Mouse (Mus musculus) kidney, embryonic 14.5 days (tissue): ENCODE measurements around the gene Vps45. TPM values are rescaled to one million over a fixed set of nuclear protein-coding genes. Genes with fewer than 3 reads are reported as not detected.
A peak's percentile ranks its signal among the peaks of the same experiment; 100 is the strongest.

Source experiments
- ATAC-seq: fragments of 200-750 bp; cut with Nextera tagmentation; 2 replicates; pipeline ENCODE4 v1.8.0; 2017; ENCODE audit warnings: moderate number of reproducible peaks, mild to moderate bottlenecking, moderate TSS enrichment, moderate library complexity; ENCODE audit not compliant: low FRiP score, low TSS enrichment
- H3K27ac ChIP-seq: fragments of 300-500 bp; sonication (generic); 2 replicates; pipeline ENCODE4 v1.5.1; 2014; ENCODE audit warnings: low read depth, mild to moderate bottlenecking, low read length, moderate library complexity, mixed read lengths
- H3K27me3 ChIP-seq: fragments of 300-500 bp; sonication (generic); 2 replicates; pipeline ENCODE4 v1.6.1; 2014; ENCODE audit warnings: mild to moderate bottlenecking, low read length; ENCODE audit not compliant: control insufficient read depth, insufficient read depth
- H3K36me3 ChIP-seq: fragments of 300-500 bp; sonication (generic); 2 replicates; pipeline ENCODE4 v1.6.1; 2014; ENCODE audit warnings: low read length, mixed read lengths; ENCODE audit not compliant: control insufficient read depth, insufficient read depth
- H3K4me1 ChIP-seq: fragments of 300-500 bp; sonication (generic); 2 replicates; pipeline ENCODE4 v1.6.1; 2014; ENCODE audit warnings: low read length, mixed read lengths; ENCODE audit not compliant: control insufficient read depth, insufficient read depth
- H3K4me2 ChIP-seq: fragments of 300-500 bp; sonication (generic); replicated peaks from 2 replicates; pipeline ENCODE4 v1.6.1; 2014; ENCODE audit warnings: low read depth, mild to moderate bottlenecking, low read length
- H3K4me3 ChIP-seq: fragments of 300-500 bp; sonication (generic); 2 replicates; pipeline ENCODE4 v1.5.1; 2014; ENCODE audit warnings: mild to moderate bottlenecking, low read length
- H3K9ac ChIP-seq: fragments of 300-500 bp; sonication (generic); 2 replicates; pipeline ENCODE4 v1.6.1; 2014; ENCODE audit warnings: low read depth, mild to moderate bottlenecking, low read length, moderate library complexity
- H3K9me3 ChIP-seq: fragments of 300-500 bp; sonication (generic); 2 replicates; pipeline ENCODE4 v1.6.1; 2016; ENCODE audit warnings: low read length; ENCODE audit not compliant: control insufficient read depth
- WGBS: fragments of 180-500 bp; shearing (Covaris S2); extraction: QIAGEN DNeasy Blood & Tissue Kit; methylation state at CpG from one replicate; pipeline ENCODE4 v1.1.7; 2014; 5-methylcytosine and 5-hydroxymethylcytosine counted together
- polyA plus RNA-seq: library from polyadenylated mRNA; unstranded; fragments of >200 nt; fragmentation: Nextera tagmentation; extraction: Ambion mirVana; gene quantifications from 2 replicates; pipeline ENCODE4 v1.2.1, GENCODE M21; 2014

Gene Vps45
- polyA plus RNA-seq, 1 experiment from 2014 or later = 24.3 TPM

DNA sequence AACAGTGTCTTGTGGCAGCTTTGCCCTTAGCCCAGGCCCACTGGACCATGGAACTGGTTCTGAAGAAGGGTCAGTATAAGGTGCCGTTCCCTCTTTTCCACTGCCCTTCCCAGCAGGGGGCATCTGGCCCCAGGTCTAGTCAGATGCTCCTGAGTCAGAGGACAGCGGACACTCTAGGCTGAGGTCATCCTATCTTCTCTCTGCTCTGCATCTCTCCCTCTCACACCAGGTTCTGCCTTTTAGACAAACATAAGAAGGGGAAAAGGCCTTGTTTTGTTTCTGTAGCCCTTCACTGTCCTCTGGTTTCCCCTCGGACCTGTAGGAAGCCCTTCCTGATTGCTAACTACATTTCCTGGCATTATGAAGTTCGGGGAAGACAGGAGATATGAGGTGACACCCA, 64.4 kb downstream of the Vps45 start:
- Histone ChIP-seq H3K4me3 (peak overlapping the region; percentile 81), H3K4me1 (peaks cover 24% of the 10 kb centered on the region; the same call in 1 of the 2 replicates), H3K27me3 (no peaks in the 10 kb centered on the region), H3K27ac (peak overlapping the region; percentile 96), H3K4me2 (peak overlapping the region; percentile 59), H3K9me3 (no peaks in the 10 kb centered on the region), H3K36me3 (peaks cover 38% of the 10 kb centered on the region), H3K9ac (peak overlapping the region; percentile 96)
- ATAC-seq = no peak
- WGBS = 17% methylated on average over 4 of the region's 4 CpGs

DNA sequence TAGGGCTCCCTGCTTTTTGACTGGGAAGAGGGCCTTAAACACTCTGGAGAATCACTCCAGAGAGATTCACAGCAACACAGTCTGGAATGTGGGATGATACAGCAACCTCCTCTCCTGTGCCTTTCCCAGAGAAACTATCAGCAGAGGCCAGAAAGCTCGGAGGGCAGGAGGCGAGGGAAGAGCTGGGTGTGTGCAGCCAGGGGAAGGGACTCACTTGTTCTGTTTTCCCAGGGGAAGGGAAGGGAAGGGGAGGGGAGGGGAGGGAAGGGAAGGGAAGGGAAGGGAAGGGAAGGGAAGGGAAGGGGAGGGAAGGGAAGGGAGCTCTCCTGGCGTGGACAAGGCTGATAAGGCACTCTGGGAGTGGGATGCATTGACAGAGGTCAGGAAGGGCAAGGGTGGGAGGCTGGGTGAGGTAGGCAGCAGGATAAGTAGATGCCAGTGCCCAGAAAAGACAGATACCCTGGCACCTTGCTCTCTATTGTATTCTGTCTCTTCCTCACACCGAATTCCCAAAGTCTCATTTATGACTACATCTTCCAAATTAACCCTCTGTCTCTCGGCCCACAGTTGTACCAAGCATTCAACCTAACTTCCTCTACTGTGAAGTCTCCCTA, 65.2 kb downstream of the Vps45 start:
- Histone ChIP-seq H3K4me1 (peaks cover 24% of the 10 kb centered on the region; the same call in 1 of the 2 replicates), H3K4me3 (peak overlapping the region; percentile 81; the same call in 1 of the 2 replicates), H3K36me3 (peaks cover 46% of the 10 kb centered on the region), H3K4me2 (peak overlapping the region; percentile 59), H3K27me3 (no peaks in the 10 kb centered on the region), H3K9me3 (no peaks in the 10 kb centered on the region), H3K9ac (peak overlapping the region; percentile 96; the same call in 1 of the 2 replicates), H3K27ac (peak overlapping the region; percentile 96; the same call in 1 of the 2 replicates)
- ATAC-seq = no peak
- WGBS = 30% methylated on average over 5 of the region's 5 CpGs

DNA sequence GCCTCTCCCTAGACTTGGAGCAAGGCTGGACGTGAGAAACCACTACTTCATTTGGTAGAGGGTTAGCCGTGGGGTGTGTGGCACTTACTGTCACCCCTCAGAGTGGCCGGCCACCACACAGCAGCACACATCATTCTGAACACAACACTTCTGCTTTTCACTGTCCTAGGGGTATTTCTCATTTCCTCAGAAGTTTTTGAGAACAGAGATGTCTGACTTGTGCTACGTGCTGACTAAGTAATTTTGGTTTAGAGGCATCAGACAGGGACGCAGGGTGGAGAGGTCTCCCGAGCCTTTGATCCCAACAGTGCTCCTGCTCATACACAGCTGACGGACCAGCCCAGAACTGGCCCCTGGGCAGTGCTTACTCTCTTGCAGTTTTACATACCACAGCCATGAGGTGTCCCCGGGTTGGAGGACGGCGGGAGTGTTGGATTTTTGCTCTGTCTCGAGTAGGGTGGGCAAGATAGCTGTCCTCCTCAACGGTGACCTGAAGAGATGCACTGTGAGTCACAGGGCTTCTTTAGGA, 67.8 kb downstream of the Vps45 start:
- peaks cover 53% of the 10 kb centered on the region for H3K36me3 ChIP-seq
- H3K9me3 ChIP-seq = no peaks in the 10 kb centered on the region
- no peak overlapping the region for H3K4me3 ChIP-seq
- 84% methylated on average over 12 of the region's 12 CpGs for whole genome bisulfite sequencing
- peaks cover 30% of the 10 kb centered on the region for H3K4me1 ChIP-seq
- no peak for ATAC-seq
- peak overlapping the region; percentile 17; the same call in 1 of the 2 replicates for H3K27ac ChIP-seq
- H3K27me3 ChIP-seq = no peaks in the 10 kb centered on the region
- no peak overlapping the region for H3K9ac ChIP-seq
- no peak overlapping the region for H3K4me2 ChIP-seq

DNA sequence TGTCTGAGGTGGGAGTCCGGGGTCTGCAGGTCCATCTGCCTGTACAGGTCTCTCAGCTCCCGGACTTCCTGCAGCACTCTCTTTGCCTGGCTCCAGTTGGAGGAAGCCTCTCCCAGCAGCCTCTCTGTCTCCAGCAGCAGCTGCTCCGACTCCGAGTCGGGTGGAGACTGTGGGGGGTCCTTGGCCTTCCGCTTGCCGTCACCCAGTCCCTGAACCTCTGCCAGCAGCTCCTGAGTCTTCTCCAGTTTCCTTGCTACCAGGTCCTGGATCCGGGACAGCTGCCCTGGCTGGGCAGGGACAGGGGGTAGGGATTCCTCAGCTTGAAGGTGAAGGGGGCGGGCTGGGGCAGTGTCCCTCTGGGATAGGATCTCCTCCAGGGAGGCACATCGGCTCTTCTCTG, 69.3 kb downstream of the Vps45 start:
- WGBS = 61% methylated on average over 10 of the region's 10 CpGs
- Histone ChIP-seq H3K27me3 (no peaks in the 10 kb centered on the region), H3K9ac (0 out of 2 replicates have a peak overlapping the region, but pooled peaks have one; percentile 2), H3K4me2 (no peak overlapping the region), H3K27ac (peak overlapping the region; percentile 30; the same call in 1 of the 2 replicates), H3K4me1 (peaks cover 35% of the 10 kb centered on the region), H3K36me3 (peaks cover 53% of the 10 kb centered on the region), H3K4me3 (no peak overlapping the region), H3K9me3 (peaks cover 3% of the 10 kb centered on the region; the same call in 1 of the 2 replicates)
- no peak for ATAC-seq

DNA sequence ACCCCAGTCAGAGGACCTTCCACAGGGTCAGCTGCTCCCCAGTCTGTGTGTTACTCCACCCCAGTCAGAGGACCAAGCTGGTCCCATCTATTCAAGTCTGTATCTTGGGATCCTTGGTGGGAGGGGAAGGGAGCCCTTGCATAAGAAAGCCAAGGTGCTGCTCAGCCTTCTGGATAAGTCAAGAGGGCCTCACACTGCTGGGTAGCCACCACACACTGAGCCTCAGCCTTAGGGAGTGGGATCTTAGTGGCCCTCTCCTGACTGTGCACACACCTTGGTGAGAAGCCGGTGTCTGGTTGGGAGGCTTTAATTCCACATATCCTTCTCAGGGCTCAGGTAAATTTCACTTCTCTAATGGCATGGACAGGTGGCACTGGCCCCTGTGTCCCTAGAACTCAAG, 70.1 kb downstream of the Vps45 start:
- peaks cover 53% of the 10 kb centered on the region for H3K36me3 ChIP-seq
- no peak overlapping the region for H3K27ac ChIP-seq
- no peak for ATAC-seq

DNA sequence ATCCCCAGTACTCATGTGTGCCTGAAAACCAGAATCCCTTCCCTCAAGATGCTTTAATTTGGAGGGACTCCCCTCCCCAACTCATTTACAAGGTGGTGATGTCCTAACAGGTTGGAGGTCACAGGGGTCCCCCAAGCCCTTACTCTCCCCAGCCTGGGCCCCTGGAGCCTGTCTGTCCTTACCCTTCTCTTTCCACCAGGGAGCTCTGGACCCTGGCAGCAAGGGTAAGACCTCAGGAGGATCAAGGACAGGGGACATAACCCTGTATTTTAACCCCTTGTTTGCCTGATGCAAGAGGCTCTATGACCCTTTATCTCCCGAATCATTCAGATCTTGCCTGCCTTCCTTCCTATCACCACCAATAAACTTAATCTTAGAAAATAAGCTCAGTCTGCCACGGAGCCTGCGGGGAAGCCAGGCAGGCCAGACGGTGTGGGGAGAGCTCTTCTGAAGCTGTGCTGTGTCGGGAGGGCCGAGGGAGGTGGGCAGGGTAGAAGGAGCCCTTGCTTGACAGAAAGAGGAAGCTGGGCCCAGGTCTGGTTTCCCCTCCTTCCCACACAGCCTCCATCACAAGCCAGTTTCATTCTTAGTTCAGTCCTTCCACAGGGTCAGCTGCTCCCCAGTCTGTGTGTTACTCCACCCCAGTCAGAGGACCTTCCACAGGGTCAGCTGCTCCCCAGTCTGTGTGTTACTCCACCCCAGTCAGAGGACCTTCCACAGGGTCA, 70.7 kb downstream of the Vps45 start:
- Histone ChIP-seq H3K4me3 (no peak overlapping the region), H3K36me3 (peaks cover 49% of the 10 kb centered on the region), H3K9ac (no peak overlapping the region), H3K4me1 (peaks cover 22% of the 10 kb centered on the region), H3K9me3 (peaks cover 3% of the 10 kb centered on the region; the same call in 1 of the 2 replicates), H3K27ac (no peak overlapping the region), H3K4me2 (no peak overlapping the region), H3K27me3 (no peaks in the 10 kb centered on the region)
- WGBS = 75% methylated on average over 6 of the region's 6 CpGs
- no peak for ATAC-seq

More for the DNA sequence above, 70.1 kb downstream of the Vps45 start:
- Histone ChIP-seq H3K9me3 (peaks cover 3% of the 10 kb centered on the region; the same call in 1 of the 2 replicates), H3K4me3 (no peak overlapping the region), H3K4me2 (no peak overlapping the region), H3K27me3 (no peaks in the 10 kb centered on the region), H3K4me1 (peaks cover 27% of the 10 kb centered on the region), H3K9ac (no peak overlapping the region)
- 100% methylated on average over 1 of the region's 1 CpGs for WGBS

DNA sequence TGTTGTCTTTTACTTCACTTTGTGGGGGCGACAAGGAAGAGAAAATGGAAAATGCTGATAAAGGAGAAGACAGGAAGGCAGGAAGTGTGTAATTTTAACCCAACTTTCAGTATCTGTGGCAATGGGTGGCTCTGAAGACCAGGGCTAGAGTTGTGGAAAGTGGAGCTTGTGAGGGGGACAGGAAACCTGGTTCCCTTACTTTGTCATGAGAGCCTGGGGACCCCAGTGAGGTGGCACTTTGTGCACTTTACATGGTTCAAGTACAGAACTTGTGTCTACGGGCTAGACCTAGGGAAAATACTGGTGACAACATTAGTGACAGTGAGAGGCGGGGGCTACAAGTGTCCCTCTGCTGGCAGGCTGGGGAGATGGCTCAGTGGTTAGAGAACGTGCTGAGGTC, 71.3 kb downstream of the Vps45 start:
- no peak overlapping the region for H3K4me2 ChIP-seq
- peak overlapping the region; percentile 95; the same call in 1 of the 2 replicates for H3K27ac ChIP-seq
- peaks cover 22% of the 10 kb centered on the region for H3K4me1 ChIP-seq
- H3K4me3 ChIP-seq = no peak overlapping the region
- ATAC-seq = no peak
- peaks cover 3% of the 10 kb centered on the region; the same call in 1 of the 2 replicates for H3K9me3 ChIP-seq
- no peaks in the 10 kb centered on the region for H3K27me3 ChIP-seq
- H3K9ac ChIP-seq = no peak overlapping the region
- H3K36me3 ChIP-seq = peaks cover 45% of the 10 kb centered on the region
- WGBS = 77% methylated on average over 4 of the region's 4 CpGs

DNA sequence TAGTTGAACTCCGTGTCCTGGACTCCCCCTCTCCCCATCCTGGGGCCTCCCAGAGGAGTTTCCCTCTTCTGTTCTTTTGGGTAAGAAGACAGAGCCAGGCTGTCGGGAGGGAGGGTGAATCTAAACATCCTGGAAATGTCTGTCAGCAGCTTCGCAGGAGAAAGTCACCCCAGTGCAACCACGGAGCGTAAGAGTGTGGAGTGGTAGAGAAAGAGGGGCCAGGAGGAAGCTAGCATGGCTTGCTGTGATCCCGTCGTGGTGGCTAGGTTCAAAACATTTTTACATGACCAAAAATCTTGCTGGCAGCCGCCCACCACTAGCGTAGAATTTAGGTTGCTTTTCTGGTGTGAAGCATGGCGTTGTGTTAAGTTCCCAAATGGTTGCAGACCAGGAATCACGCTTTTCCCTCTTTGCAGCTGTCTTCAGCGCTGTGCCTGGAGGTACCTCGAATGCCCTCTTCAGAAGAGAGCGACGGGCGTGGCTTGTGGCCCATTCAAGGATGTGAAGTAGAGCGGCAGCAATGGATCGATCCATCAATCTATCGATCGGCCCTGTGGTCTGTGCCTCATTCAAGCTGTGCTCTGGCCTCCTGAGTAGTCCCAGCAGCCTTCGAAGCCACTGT, 72.2 kb downstream of the Vps45 start:
- Histone ChIP-seq H3K27ac (peak overlapping the region; percentile 95), H3K4me3 (peak overlapping the region; percentile 10), H3K36me3 (peaks cover 37% of the 10 kb centered on the region), H3K9me3 (peaks cover 3% of the 10 kb centered on the region; the same call in 1 of the 2 replicates), H3K4me1 (peaks cover 22% of the 10 kb centered on the region), H3K27me3 (no peaks in the 10 kb centered on the region), H3K4me2 (peak overlapping the region; percentile 44), H3K9ac (peak overlapping the region; percentile 60)
- WGBS = 3% methylated on average over 21 of the region's 21 CpGs
- peak; percentile 15; the same call in 1 of the 2 replicates for ATAC-seq
